Mouse (Mus musculus): ENCODE measurements at regions not wholly inside any gene's neighbourhood (a gene's known extent, or its start where the extent isn't known, plus 50 kb on each side); places are given as distances from the start of the nearest gene placed in this dataset.

DNA sequence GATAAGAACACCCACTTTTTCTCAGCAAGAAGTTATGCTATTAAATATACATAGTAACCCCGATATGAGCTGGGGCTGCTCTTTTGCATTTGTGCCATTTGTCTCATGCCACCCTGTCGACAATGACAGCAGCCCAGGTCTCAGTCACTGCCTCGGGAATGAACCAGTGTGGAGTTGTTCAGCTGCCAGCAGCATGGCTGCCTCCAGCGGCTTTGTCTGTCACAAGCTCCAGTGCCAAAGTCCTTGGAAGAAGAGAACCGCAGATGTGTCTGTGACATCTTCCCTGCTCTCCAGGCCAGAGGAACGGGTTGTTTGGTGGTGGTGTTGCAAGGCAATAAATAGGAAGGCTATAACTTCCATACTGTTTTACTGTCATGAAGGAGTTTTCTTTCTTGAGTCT is 130.7 kb downstream of the Cep170 start:
- in situ Hi-C loops (cut with MboI; ENCODE audit: low pct_unique_long_range_greater_than_20kb in 1 of 2, low sequenced_read_pairs in 2 of 2, unreplicated experiment in 1 of 2) = loop anchor here in 1 of 2 experiments (25.0 kb wide), 1 partner anchor 721 kb away; no protein-coding TSS in a partner anchor

DNA sequence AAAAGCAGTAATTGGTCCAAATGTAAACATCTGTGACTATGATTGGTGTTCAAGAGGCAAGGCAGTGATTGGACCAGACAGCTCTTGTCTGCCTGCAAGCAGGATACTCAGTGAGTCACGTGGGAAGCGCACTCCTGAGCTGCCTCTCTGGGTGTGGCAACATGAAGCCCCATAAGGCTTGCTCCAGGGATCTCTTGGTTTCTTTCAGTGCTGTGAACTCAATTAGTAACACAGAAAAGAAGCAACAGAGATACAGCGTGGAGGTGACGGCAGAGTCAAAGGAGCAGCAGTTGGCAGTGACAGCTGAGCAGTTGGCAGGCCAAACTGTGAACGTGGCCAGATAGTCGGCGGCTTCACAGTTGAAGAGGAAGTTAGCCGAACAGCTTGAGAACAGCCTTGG is 131.9 kb downstream of the Cep170 start:
- in situ Hi-C loops (cut with MboI; ENCODE audit: low pct_unique_long_range_greater_than_20kb in 1 of 2, low sequenced_read_pairs in 2 of 2, unreplicated experiment in 1 of 2) = loop anchor here in 1 of 2 experiments (25.0 kb wide), 1 partner anchor 720 kb away; no protein-coding TSS in a partner anchor

DNA sequence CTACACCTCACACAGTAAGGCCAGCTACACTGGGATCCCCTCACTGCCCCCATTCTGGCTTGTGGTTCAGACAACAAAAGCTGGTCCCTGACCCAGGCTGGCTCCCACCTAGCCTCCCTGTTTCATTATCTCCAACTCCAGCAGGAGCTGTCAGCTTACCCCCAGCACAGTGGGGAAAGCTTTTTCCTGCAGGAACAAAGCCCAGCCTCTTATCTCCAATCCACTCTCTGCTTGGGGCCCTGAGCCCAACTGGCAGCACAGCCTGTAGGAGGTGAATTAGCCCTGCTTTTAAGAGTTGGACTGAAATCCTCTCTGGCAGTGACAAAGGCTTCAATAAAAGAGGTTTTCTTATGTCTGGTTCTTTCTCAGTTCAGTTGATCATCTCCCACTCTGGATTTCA is 138.7 kb downstream of the Cep170 start:
- in situ Hi-C loops (cut with MboI; ENCODE audit: low pct_unique_long_range_greater_than_20kb in 1 of 2, low sequenced_read_pairs in 2 of 2, unreplicated experiment in 1 of 2) = loop anchor here in 1 of 2 experiments (25.0 kb wide), 1 partner anchor 713 kb away; no protein-coding TSS in a partner anchor

DNA sequence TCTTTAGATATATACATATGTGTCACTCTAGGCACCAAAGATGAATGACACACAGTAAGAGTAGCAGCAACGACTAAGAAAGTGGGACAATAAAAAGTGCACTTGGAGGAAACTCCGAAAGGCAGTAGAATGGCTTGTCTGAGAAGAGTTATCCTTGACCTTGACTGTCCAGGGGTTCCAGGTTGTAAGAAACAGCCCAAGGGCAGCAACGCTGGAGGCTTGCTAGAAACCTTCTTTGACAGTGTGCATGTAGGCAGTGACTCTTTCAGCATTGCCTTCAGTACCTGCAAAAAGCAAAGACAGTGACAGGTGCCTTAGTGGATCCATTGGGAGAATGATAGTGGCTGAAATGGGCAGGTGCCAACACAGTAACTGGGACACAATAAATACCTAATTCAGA is 142.8 kb downstream of the Cep170 start:
- in situ Hi-C loops (cut with MboI; ENCODE audit: low pct_unique_long_range_greater_than_20kb in 1 of 2, low sequenced_read_pairs in 2 of 2, unreplicated experiment in 1 of 2) = loop anchor here (25.0 kb wide), 3 partner anchors 209 to 434 kb away; no protein-coding TSS in a partner anchor

DNA sequence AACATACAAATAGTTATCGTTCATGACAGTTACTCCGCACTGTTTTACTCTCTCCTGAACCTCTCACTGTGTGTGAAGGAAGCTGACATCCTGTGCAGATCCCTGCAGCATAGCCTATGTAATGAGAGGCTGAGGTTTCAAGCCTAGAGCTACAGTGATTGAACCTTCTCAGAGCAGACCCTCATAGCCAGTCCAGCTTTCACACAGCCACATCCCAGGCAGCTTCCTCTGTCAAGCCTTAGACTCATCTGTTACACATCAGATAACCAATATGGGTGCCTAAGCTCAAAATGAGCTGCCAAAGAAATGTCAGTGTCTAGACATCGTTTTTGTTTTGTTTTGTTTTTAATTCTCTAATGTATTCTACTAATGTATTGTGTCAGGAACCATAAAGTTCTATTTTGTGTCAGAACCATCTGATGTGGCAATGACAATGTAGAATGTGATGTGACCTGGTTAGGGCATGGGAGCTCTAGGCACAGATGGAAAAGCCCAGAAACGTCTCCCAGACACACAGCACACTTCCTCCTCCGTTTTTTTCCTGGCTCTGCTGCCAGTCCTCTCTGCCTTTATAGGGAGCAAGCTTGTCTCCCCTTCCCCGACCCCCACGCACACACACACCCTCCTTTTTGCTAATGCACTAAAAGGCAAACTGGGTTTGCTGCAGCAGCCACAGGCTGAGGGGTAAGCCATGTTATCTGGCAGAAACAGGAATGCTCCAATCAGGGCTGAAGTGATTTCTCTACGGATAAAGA is 146.1 kb downstream of the Cep170 start:
- in situ Hi-C loops (cut with MboI; ENCODE audit: low pct_unique_long_range_greater_than_20kb in 1 of 2, low sequenced_read_pairs in 2 of 2, unreplicated experiment in 1 of 2) = loop anchor here (25.0 kb wide), 3 partner anchors 205 to 430 kb away; no protein-coding TSS in a partner anchor

DNA sequence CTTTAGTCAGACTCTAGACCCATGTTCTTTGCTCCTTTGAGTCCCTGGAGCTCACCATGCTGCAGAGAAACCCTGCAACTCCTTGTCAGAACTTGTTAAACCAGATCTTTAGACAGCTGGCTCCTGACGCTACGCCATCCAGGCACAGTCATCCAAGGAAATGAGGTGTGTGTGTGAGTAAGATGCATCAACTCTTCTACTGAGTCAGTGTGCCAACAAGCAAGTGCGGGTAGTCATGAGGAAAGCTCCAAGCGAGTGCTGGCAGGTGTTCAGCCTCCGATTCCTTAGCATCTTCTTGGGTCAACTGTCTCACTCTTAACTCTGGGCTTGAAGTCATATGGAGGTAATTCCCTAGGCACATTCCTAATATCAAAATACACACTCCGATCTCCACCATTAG is 153.6 kb downstream of the Cep170 start:
- in situ Hi-C loops (cut with MboI; ENCODE audit: low pct_unique_long_range_greater_than_20kb in 1 of 2, low sequenced_read_pairs in 2 of 2, unreplicated experiment in 1 of 2) = loop anchor here (25.0 kb wide), 3 partner anchors 198 to 423 kb away; no protein-coding TSS in a partner anchor

DNA sequence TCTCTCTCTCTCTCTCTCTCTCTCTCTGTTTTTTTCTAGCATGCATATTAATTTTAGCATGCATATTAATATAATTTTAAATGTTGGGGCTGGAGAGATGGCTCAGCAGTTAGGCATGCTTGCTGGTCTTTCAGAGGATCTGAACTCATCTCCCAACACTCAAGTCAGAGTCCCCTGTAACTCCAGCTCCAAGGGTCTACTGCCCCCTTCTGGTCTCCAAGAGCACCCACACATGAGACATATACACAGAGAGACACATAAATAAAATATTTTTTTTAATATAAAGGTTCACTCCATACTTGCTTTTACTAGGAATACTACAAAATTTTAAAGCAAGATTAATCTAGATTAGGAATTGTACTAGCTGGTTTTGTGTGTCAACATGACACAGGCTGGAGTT is 155.2 kb downstream of the Cep170 start:
- in situ Hi-C loops (cut with MboI; ENCODE audit: low pct_unique_long_range_greater_than_20kb in 1 of 2, low sequenced_read_pairs in 2 of 2, unreplicated experiment in 1 of 2) = loop anchor here (10.0 to 25.0 kb wide), 4 partner anchors 196 to 421 kb away; no protein-coding TSS in a partner anchor

DNA sequence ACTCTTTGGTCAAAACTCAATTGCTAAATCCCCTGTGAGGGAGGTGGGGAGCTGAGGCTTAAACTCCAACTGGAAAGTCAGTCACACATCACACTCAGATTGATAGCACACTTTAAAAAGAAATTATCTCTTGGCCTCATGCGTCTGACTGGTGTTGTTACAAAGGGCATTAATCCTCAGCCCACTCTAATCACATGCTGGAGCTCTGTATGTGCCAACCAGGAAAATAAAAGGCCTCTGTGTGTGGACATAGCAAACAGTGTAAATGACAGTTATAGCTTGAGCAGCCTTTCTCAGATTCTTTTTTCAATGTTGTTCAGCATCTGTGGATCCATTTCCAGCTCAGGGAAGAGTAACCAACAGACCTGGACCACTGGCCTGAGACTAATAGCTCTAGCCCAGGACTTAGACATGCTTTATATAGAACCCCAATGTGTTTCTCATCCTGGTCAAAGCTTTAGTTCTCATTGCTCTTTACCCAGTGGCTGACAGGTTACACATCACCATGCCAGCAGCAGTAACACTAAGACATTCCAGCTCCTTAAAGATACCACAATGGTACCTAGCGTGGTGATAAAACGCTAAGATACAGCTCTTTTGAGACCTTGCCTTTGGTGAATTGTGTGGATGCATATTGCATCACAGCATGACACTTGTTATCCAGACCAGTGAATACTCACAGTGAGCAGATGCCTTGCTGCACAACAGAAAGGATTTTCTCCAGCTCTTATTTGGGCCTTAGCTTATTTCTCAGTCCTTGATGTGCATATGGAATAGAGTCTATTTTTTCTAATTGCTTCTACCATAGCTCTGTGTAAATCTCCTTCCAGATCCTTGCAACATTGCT is 158.2 kb downstream of the Cep170 start:
- in situ Hi-C loops (cut with MboI; ENCODE audit: low pct_unique_long_range_greater_than_20kb in 1 of 2, low sequenced_read_pairs in 2 of 2, unreplicated experiment in 1 of 2) = loop anchor here (10.0 to 25.0 kb wide), 4 partner anchors 193 to 418 kb away; no protein-coding TSS in a partner anchor

DNA sequence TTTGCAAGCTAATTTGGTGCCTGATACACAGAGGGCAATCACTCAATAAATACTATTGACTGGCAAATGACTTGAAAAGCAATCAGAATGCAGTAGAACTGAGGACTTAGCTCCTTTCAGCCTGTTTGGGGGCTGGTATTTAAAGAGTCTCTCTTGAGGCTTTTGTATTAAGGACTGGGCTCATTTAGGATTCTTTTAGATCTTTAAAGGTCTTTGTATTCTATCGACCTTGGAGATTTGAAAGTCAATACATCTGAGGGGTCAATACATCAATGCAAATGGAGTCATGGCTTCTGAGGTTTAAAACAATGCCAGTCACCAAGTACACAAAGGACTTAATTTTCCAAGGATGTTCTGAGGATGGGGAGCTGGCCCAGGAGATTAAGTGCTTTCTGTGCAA is 169.6 kb downstream of the Cep170 start:
- in situ Hi-C loops (cut with MboI; ENCODE audit: low pct_unique_long_range_greater_than_20kb in 1 of 2, low sequenced_read_pairs in 2 of 2, unreplicated experiment in 1 of 2) = no loop called here

DNA sequence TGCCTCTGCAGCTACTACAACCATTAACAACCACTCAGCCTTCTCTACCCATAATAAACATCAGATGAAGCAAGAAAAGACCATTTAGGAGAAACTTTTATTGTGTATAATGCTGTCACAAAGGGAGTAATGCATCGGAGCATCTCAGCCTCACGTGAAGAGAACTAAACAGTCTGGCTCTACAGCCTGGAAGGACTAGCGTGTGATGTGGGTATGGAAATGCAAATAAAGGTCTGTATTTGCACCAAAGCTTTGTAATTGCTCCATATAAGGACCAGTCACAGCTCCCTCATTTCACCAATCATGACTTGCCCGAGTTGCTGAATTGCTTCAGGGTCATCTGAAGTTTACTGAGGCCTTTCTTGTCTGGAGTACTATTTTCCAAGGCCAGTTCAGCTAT is 190.7 kb downstream of the Cep170 start:
- in situ Hi-C loops (cut with MboI; ENCODE audit: low pct_unique_long_range_greater_than_20kb in 1 of 2, low sequenced_read_pairs in 2 of 2, unreplicated experiment in 1 of 2) = no loop called here

DNA sequence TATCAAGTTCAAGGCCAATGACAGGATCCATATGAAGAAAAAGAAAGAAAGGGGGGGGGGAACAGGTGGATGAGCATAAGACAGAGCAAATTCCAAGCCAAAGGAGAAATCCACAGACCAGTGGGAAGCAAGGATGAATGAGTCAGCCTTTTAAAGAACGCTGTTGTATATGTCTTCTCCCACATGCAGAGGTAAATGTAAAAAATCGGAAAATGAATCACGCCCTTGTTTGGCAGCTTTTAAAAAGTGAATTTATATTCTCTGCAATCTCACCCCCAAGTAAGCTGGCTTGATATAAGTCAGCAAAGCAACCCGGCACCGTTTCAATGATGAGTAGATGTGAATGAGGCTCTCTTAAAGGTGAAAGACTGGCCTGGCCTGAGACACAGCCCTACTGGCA is 191.7 kb downstream of the Cep170 start:
- in situ Hi-C loops (cut with MboI; ENCODE audit: low pct_unique_long_range_greater_than_20kb in 1 of 2, low sequenced_read_pairs in 2 of 2, unreplicated experiment in 1 of 2) = no loop called here

DNA sequence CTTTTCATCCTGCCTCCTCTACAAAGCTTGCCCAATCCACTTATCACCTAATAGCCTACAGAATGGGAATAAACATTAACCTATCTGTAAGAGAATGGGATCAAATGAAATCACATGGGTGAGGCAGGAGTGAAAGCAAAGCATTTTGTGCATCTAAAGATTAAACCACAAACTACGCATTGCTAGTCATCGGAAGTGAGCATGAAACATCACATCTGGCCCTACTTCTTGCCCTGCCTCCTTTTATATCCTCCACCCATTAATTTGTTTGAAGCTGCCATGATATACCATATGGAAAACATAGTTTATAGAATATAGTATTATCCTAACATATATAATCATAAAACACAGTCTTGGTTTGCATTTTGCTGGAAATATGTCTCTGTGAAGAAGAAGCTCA is 192.6 kb downstream of the Cep170 start:
- in situ Hi-C loops (cut with MboI; ENCODE audit: low pct_unique_long_range_greater_than_20kb in 1 of 2, low sequenced_read_pairs in 2 of 2, unreplicated experiment in 1 of 2) = no loop called here

DNA sequence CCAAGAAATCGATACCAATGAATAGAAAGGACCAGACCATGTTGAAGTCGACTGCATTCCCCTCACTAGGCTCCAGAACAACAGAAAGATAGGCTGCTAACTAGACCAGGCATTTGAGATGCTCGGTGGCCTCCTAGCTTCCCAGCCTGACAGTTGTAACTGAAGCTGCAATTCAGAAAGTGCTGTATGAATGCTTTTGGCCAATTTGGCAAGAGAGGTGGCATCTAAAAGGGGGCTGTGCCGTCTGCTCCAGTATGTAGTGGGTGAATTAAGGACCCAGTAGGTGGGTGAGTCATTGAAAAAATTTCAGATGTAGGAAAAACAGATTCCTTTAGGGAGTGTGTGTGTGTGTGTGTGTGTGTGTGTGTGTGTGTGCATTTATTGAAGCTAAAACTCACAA is 195.0 kb downstream of the Cep170 start:
- in situ Hi-C loops (cut with MboI; ENCODE audit: low pct_unique_long_range_greater_than_20kb in 1 of 2, low sequenced_read_pairs in 2 of 2, unreplicated experiment in 1 of 2) = no loop called here

DNA sequence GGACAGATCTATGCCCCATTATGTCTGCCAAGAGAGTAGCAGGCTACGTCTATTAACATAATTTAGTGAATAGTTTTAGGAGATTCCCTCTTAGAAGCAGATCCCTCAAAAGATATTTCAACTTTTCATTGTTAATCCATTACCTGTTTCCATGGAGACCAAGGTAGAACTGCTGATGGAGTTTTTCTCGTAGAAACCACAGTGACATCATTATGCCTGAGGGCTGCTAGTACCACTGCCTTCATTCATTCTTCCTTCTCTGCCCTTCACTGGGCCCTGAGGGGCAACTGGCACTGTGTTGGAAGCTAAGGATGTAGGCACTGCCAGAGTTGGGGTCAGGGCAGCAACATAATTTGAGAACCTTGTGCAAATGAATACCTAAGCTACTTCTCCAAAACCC is 198.2 kb downstream of the Cep170 start:
- in situ Hi-C loops (cut with MboI; ENCODE audit: low pct_unique_long_range_greater_than_20kb in 1 of 2, low sequenced_read_pairs in 2 of 2, unreplicated experiment in 1 of 2) = no loop called here

DNA sequence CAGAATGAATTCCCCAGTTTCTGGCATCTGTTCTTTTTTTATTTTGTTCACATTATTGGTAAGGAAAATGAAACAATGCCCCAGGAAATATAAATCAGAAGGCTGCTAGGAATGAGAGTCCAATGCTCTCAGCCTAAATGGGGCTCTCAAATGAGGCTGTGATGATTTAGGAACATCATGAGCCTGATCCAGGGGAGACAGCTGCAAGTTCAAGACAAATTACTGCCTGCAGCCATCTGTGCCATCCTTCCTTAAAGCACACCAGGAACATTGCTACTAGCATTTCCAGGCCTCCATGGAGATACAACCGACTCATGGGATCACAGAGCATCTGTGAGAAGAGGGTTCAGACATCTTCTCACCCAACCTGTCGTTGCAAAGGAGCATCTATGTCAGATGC is 219.6 kb downstream of the Cep170 start:
- in situ Hi-C loops (cut with MboI; ENCODE audit: low pct_unique_long_range_greater_than_20kb in 1 of 2, low sequenced_read_pairs in 2 of 2, unreplicated experiment in 1 of 2) = no loop called here

DNA sequence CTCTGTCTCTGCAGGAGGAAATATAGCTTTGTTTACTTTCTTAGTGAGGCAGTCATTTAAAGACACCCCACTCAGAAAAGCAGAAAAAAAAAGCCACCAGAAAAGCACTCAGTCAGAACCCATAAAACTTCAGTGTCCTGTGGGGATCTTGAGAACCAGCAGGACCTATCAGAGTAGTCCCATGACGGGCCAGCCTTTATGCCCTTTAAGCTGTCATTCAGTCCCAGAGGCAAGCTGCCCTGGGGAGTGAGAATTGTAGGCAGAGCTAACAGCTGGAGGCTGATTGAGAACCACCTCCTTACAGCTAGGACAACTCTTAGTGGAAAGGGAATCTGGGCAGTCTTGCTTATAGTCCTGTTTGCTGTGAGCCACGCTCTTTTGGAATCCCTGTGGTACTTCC is 225.7 kb downstream of the Cep170 start:
- in situ Hi-C loops (cut with MboI; ENCODE audit: low pct_unique_long_range_greater_than_20kb in 1 of 2, low sequenced_read_pairs in 2 of 2, unreplicated experiment in 1 of 2) = no loop called here

DNA sequence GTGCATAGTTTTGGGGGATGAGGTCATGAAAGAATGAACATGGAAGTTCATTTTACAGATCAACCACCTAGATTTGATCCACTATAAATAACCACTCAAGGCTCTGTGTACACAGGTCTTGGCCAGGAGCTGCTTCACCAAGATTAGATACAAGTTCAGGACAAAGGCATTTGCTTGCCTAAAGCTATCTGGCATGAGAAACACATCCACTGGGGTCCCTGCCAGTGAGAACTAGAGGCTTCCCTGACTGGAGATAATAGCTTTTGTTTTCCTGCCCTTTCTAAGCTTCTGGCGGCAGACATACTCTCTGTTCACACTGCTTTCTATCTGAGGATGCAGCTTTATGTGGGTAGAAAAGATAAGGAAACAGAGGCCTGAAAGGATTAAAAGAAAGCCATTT is 240.2 kb downstream of the Cep170 start:
- in situ Hi-C loops (cut with MboI; ENCODE audit: low pct_unique_long_range_greater_than_20kb in 1 of 2, low sequenced_read_pairs in 2 of 2, unreplicated experiment in 1 of 2) = no loop called here

DNA sequence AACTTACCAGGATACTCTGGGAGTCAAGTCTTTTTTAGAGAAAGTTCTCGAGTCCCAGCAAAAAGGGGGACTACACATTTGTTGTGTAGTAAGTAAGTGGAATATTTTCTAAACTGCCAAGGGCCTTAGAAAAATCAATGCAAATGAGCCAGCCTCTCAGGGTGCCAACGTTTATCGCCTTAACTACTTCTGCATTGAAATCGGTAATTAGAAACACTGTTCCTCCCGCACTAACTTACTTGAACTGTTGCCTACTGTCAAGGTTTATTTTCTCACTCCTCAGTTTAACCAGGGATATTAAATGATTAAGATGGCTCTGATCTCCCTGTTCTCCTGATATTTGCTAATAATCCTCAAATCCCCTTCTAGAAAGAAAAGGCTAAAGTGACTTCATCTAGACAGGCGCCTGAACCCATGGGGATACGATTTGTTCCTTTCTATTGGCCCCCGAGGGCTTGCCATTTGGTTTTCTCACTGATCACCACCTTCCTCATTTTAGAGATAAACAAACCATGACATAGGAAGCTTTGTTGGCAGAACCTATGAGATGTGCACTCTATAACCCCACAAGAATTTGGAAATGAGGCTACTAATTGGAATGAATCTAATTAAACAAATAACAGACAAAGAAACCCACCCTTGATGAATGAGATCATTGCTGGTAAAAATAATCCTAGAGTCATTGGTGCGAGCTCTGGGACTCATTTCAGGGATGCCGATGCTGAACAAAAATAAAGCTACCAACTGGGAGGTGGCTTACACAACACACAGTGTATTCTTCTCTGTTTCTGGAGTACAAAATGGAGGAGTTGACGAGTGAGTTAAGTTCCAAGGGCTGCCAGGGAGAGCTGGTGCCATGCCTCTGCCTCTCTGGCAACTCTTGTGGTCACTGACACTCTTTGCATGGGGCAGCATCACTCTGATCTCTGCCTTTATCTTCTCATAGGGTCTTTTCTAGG is 255.1 kb downstream of the Cep170 start:
- in situ Hi-C loops (cut with MboI; ENCODE audit: low pct_unique_long_range_greater_than_20kb in 1 of 2, low sequenced_read_pairs in 2 of 2, unreplicated experiment in 1 of 2) = no loop called here

All from mouse embryonic stem cell (cell line).